Mouse (Mus musculus): Measurements from ENCODE around the gene Smad9. TPM values are rescaled to one million over a fixed set of nuclear protein-coding genes. Genes with fewer than 3 reads are reported as not detected.

The Smad9 gene
- polyA plus RNA-seq, 1 experiment from 2014 or later: 0.37 TPM

- ATAC-seq (ENCODE audit: insufficient number of reproducible peaks, low FRiP score, low TSS enrichment, low read depth): no peak
- Histone ChIP-seq H3K9me3 (ENCODE audit: control insufficient read depth, low read length) (no peaks in the 10 kb centered on the region), H3K9ac (ENCODE audit: low read length) (no peak overlapping the region), H3K4me1 (ENCODE audit: control insufficient read depth, insufficient read depth, low read length) (0 out of 2 replicates have a peak, but pooled peaks cover 4% of the 10 kb centered on the region), H3K4me2 (ENCODE audit: low read depth, severe bottlenecking) (no peak overlapping the region), H3K4me3 (ENCODE audit: low read depth, low read length) (no peak overlapping the region), H3K27me3 (ENCODE audit: control insufficient read depth, insufficient read depth, low read length) (no peaks in the 10 kb centered on the region), H3K27ac (replicated peaks; ENCODE audit: low read depth, low read length) (no peak overlapping the region), H3K36me3 (ENCODE audit: control insufficient read depth, insufficient read depth, low read length) (peaks cover 11% of the 10 kb centered on the region)
- no peak for DNase-seq (ENCODE audit: low spot score)
- WGBS: 93% methylated on average over 2 of the region's 2 CpGs
Measured at GRCm38 (mm10) chr3:54727588-54727987, 27.8 kb upstream of the Smad9 start.

DNA sequence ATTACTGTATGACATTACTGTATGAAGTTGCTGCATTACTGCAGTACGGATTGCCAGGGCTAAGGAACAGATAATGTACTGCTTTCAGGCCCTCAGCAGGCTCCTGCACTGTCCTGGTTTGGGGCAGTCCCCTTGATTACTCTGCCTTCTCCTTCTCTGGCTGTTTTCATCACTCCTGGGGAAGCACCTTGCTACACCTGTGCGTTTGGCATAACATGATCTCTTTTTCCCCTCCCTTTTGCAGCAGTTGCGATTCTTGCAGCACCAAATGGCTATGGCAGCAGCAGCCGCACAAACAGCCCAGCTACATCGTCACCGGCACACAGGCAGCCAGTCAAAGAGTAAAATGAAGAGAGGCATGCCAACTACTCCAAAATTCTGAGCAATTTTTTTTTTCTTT is 27.3 kb upstream of the Smad9 start:
- Histone ChIP-seq H3K9me3 (ENCODE audit: control insufficient read depth, low read length) (no peaks in the 10 kb centered on the region), H3K27ac (replicated peaks; ENCODE audit: low read depth, low read length) (no peak overlapping the region), H3K9ac (ENCODE audit: low read length) (no peak overlapping the region), H3K36me3 (ENCODE audit: control insufficient read depth, insufficient read depth, low read length) (peaks cover 13% of the 10 kb centered on the region), H3K4me2 (ENCODE audit: low read depth, severe bottlenecking) (no peak overlapping the region), H3K4me1 (ENCODE audit: control insufficient read depth, insufficient read depth, low read length) (0 out of 2 replicates have a peak, but pooled peaks cover 4% of the 10 kb centered on the region), H3K4me3 (ENCODE audit: low read depth, low read length) (no peak overlapping the region), H3K27me3 (ENCODE audit: control insufficient read depth, insufficient read depth, low read length) (no peaks in the 10 kb centered on the region)
- WGBS: 91% methylated on average over 6 of the region's 6 CpGs
- DNase-seq (ENCODE audit: low spot score) (no peak), ATAC-seq (ENCODE audit: insufficient number of reproducible peaks, low FRiP score, low TSS enrichment, low read depth) (no peak)

- H3K9ac ChIP-seq (ENCODE audit: low read length): no peak overlapping the region
- H3K4me1 ChIP-seq (ENCODE audit: control insufficient read depth, insufficient read depth, low read length): 0 out of 2 replicates have a peak, but pooled peaks cover 7% of the 10 kb centered on the region
- no peaks in the 10 kb centered on the region for H3K27me3 ChIP-seq (ENCODE audit: control insufficient read depth, insufficient read depth, low read length)
- 30% methylated on average over 8 of the region's 8 CpGs for WGBS
- H3K36me3 ChIP-seq (ENCODE audit: control insufficient read depth, insufficient read depth, low read length): peaks cover 13% of the 10 kb centered on the region
- H3K4me3 ChIP-seq (ENCODE audit: low read depth, low read length): no peak overlapping the region
- no peak overlapping the region for H3K27ac ChIP-seq (replicated peaks; ENCODE audit: low read depth, low read length)
- no peak overlapping the region for H3K4me2 ChIP-seq (ENCODE audit: low read depth, severe bottlenecking)
- DNase-seq (ENCODE audit: low spot score) (no peak), ATAC-seq (ENCODE audit: insufficient number of reproducible peaks, low FRiP score, low TSS enrichment, low read depth) (no peak)
- H3K9me3 ChIP-seq (ENCODE audit: control insufficient read depth, low read length): no peaks in the 10 kb centered on the region
Measured at GRCm38 (mm10) chr3:54731626-54732150, 23.7 kb upstream of the Smad9 start.

DNA sequence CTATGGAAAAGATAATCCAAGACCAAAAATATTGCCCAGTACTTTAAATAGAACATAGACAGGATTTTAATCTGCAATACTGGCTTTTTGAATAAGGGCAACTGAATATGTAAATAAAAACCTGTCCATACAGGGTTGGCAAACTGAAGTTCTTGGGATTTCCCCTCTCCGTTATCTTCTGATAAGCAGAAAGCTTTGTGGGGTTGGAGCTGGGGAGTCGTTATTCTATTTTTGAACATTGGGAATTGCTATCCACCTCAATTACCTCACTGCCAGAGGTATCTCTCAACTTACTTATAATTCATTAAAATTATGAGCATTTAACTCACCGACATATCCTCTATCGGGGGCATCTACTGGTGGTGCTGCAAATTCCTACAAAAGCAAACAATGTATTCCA is 23.0 kb upstream of the Smad9 start:
- WGBS: 88% methylated on average over 4 of the region's 4 CpGs
- no peak overlapping the region for H3K9ac ChIP-seq (ENCODE audit: low read length)
- H3K4me3 ChIP-seq (ENCODE audit: low read depth, low read length): no peak overlapping the region
- H3K4me1 ChIP-seq (ENCODE audit: control insufficient read depth, insufficient read depth, low read length): 0 out of 2 replicates have a peak, but pooled peaks cover 7% of the 10 kb centered on the region
- peaks cover 13% of the 10 kb centered on the region for H3K36me3 ChIP-seq (ENCODE audit: control insufficient read depth, insufficient read depth, low read length)
- ATAC-seq (ENCODE audit: insufficient number of reproducible peaks, low FRiP score, low TSS enrichment, low read depth) (no peak), DNase-seq (ENCODE audit: low spot score) (no peak)
- H3K4me2 ChIP-seq (ENCODE audit: low read depth, severe bottlenecking): no peak overlapping the region
- no peaks in the 10 kb centered on the region for H3K9me3 ChIP-seq (ENCODE audit: control insufficient read depth, low read length)
- H3K27me3 ChIP-seq (ENCODE audit: control insufficient read depth, insufficient read depth, low read length): no peaks in the 10 kb centered on the region
- no peak overlapping the region for H3K27ac ChIP-seq (replicated peaks; ENCODE audit: low read depth, low read length)

DNA sequence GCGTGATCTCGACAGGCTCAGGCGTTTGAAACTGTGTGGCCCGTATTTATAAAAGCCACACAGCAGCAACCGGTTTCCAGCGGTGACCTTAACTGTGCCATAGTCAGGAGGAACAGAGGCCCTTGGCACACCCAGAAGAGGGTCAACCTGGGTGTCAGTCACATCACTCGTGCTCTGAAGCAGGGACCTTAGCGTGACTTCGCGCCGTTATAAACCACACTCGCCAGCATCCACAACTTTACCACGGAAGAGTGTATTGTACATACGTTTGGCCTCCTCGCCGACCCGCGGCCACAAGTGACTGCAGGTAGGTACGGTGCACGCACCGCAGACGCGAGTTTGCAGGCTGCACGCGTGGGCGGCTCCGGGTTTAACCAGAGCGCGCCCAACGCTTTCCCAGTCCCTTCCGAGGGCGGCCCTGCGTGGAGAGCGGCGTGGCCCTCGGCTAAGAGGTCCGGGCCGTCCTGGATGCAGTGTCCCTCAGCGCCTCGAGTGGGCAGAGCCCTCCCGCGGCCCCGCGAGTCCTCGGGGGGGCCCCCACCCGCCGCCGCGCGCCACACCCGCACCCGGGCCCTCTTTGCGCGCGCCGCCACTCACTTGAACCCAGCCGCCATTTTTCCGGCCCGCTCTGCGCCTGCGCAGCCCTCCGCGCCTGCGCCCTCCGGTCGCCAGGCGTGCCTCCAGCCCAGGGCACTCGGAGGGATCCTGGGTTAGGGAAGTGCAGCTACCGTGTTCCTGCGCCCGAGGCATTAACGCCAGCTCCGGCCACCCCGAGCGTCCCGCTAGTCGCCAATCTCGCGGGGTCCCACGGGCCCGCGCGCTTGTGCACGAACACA is 20.8 kb upstream of the Smad9 start:
- Histone ChIP-seq H3K36me3 (ENCODE audit: control insufficient read depth, insufficient read depth, low read length) (peaks cover 9% of the 10 kb centered on the region; the same call in 1 of the 2 replicates), H3K9me3 (ENCODE audit: control insufficient read depth, low read length) (no peaks in the 10 kb centered on the region), H3K27ac (replicated peaks; ENCODE audit: low read depth, low read length) (peak overlapping the region; percentile 98), H3K9ac (ENCODE audit: low read length) (peak overlapping the region; percentile 86), H3K27me3 (ENCODE audit: control insufficient read depth, insufficient read depth, low read length) (no peaks in the 10 kb centered on the region), H3K4me2 (ENCODE audit: low read depth, severe bottlenecking) (peak overlapping the region; percentile 79), H3K4me3 (ENCODE audit: low read depth, low read length) (peak overlapping the region; percentile 89), H3K4me1 (ENCODE audit: control insufficient read depth, insufficient read depth, low read length) (0 out of 2 replicates have a peak, but pooled peaks cover 7% of the 10 kb centered on the region)
- peak; percentile 91 for ATAC-seq (ENCODE audit: insufficient number of reproducible peaks, low FRiP score, low TSS enrichment, low read depth)
- WGBS: under 1% methylated on average over 84 of the region's 84 CpGs
- peak; percentile 92 for DNase-seq (ENCODE audit: low spot score)

GRCm38 (mm10) chr3:54735247-54736046 is 19.9 kb upstream of the Smad9 start, which contains the start of the genes Exosc8 and Alg5:
Gene Exosc8 (minus strand): TSS chr3:54735393.
Gene Alg5 (plus strand): TSS chr3:54735539.
- peak within 1 kb of the TSS; percentile 98 for H3K27ac ChIP-seq (replicated peaks; ENCODE audit: low read depth, low read length)
- H3K9ac ChIP-seq (ENCODE audit: low read length): peak within 1 kb of the TSS; percentile 86
- no peaks in the 10 kb centered on the region for H3K27me3 ChIP-seq (ENCODE audit: control insufficient read depth, insufficient read depth, low read length)
- H3K9me3 ChIP-seq (ENCODE audit: control insufficient read depth, low read length): no peaks in the 10 kb centered on the region
- H3K4me2 ChIP-seq (ENCODE audit: low read depth, severe bottlenecking): peak within 1 kb of the TSS; percentile 79
- peak; percentile 89 for ATAC-seq (ENCODE audit: insufficient number of reproducible peaks, low FRiP score, low TSS enrichment, low read depth)
- DNase-seq (ENCODE audit: low spot score): peak; percentile 96
- peak within 1 kb of the TSS; percentile 89 for H3K4me3 ChIP-seq (ENCODE audit: low read depth, low read length)
- peaks cover 3% of the 10 kb centered on the region; the same call in 1 of the 2 replicates for H3K36me3 ChIP-seq (ENCODE audit: control insufficient read depth, insufficient read depth, low read length)
- WGBS: under 1% methylated on average over 52 of the region's 65 CpGs
- 0 out of 2 replicates have a peak, but pooled peaks cover 7% of the 10 kb centered on the region for H3K4me1 ChIP-seq (ENCODE audit: control insufficient read depth, insufficient read depth, low read length)

GRCm38 (mm10) chr3:54736101-54736927 is 19.1 kb upstream of the Smad9 start:
- Histone ChIP-seq H3K36me3 (ENCODE audit: control insufficient read depth, insufficient read depth, low read length) (peaks cover 6% of the 10 kb centered on the region; the same call in 1 of the 2 replicates), H3K4me2 (ENCODE audit: low read depth, severe bottlenecking) (peak overlapping the region; percentile 78), H3K4me1 (ENCODE audit: control insufficient read depth, insufficient read depth, low read length) (0 out of 2 replicates have a peak, but pooled peaks cover 7% of the 10 kb centered on the region), H3K9me3 (ENCODE audit: control insufficient read depth, low read length) (no peaks in the 10 kb centered on the region), H3K9ac (ENCODE audit: low read length) (peak overlapping the region; percentile 86), H3K27me3 (ENCODE audit: control insufficient read depth, insufficient read depth, low read length) (no peaks in the 10 kb centered on the region), H3K4me3 (ENCODE audit: low read depth, low read length) (peak overlapping the region; percentile 89), H3K27ac (replicated peaks; ENCODE audit: low read depth, low read length) (no peak overlapping the region)
- ATAC-seq (ENCODE audit: insufficient number of reproducible peaks, low FRiP score, low TSS enrichment, low read depth) (no peak), DNase-seq (ENCODE audit: low spot score) (peak; percentile 51)
- WGBS: 60% methylated on average over 18 of the region's 18 CpGs

Data from limb, embryonic 11.5 days (tissue).